Mouse (Mus musculus) limb, embryonic 13.5 days (tissue): ENCODE measurements around the gene Tmem267. TPM values are rescaled to one million over a fixed set of nuclear protein-coding genes. Genes with fewer than 3 reads are reported as not detected.
"Not testable (repeated sequence)": the region's sequence is repeated elsewhere in the genome, so short reads cannot be mapped to it uniquely, and the experiment has no call there.

ENCODE experiments used
- ATAC-seq: fragments of 200-750 bp; cut with Nextera tagmentation; 2 replicates; pipeline ENCODE4 v1.8.0; 2017; ENCODE audit warnings: low read depth, moderate number of reproducible peaks, moderate TSS enrichment; ENCODE audit not compliant: low FRiP score
- H3K27ac ChIP-seq: fragments of 300-500 bp; sonication (generic); 2 replicates; pipeline ENCODE4 v1.5.1; 2015; ENCODE audit warnings: inconsistent platforms, mild to moderate bottlenecking, moderate library complexity
- H3K27me3 ChIP-seq: fragments of 300-500 bp; sonication (generic); 2 replicates; pipeline ENCODE4 v1.6.1; 2015; ENCODE audit warnings: mild to moderate bottlenecking, inconsistent platforms
- H3K36me3 ChIP-seq: fragments of 300-500 bp; sonication (generic); 2 replicates; pipeline ENCODE4 v1.6.1; 2015; ENCODE audit warnings: inconsistent platforms, mild to moderate bottlenecking, moderate library complexity
- H3K4me1 ChIP-seq: fragments of 300-500 bp; sonication (generic); 2 replicates; pipeline ENCODE4 v1.6.1; 2015; ENCODE audit warnings: inconsistent platforms
- H3K4me2 ChIP-seq: fragments of 300-500 bp; sonication (generic); replicated peaks from 2 replicates; pipeline ENCODE4 v1.6.1; 2015; ENCODE audit warnings: inconsistent platforms, mild to moderate bottlenecking, moderate library complexity
- H3K4me3 ChIP-seq: fragments of 300-500 bp; sonication (generic); 2 replicates; pipeline ENCODE4 v1.5.1; 2015; ENCODE audit warnings: moderate library complexity, mild to moderate bottlenecking, inconsistent platforms
- H3K9ac ChIP-seq: fragments of 300-500 bp; sonication (generic); 2 replicates; pipeline ENCODE4 v1.6.1; 2015; ENCODE audit warnings: mild to moderate bottlenecking, inconsistent platforms
- H3K9me3 ChIP-seq: fragments of 300-500 bp; sonication (generic); 2 replicates; pipeline ENCODE4 v1.6.1; 2016; ENCODE audit warnings: inconsistent platforms
- WGBS: fragments of 180-500 bp; shearing (Covaris S2); methylation state at CpG from one replicate; pipeline ENCODE4 v1.1.7; 2015; 5-methylcytosine and 5-hydroxymethylcytosine counted together
- polyA plus RNA-seq: library from polyadenylated mRNA; unstranded; fragments of >200 nt; fragmentation: Nextera tagmentation; extraction: Ambion mirVana; gene quantifications from 2 replicates; pipeline ENCODE4 v1.2.1, GENCODE M21; 2015

The Tmem267 gene
- polyA plus RNA-seq, 1 experiment from 2014 or later: 2.1 TPM

DNA sequence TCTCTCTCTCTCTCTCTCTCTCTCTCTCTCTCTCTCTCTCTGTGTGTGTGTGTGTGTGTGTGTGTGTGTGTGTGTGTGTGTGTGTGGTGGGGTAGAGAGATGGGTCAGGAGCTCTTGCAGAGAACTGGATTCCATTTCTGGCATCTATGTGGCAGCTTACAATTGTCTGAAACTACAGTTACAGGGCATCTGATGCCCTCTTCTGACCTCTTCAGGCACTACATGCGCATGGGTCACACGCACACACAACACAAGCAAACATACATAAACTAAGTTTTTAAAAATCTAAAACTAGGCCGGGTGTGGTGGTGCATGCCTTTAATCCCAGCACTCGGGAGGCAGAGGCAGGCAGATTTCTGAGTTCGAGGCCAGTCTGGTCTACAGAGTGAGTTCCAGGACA is 138.1 kb downstream of the Tmem267 start:
- H3K4me1 ChIP-seq, H3K4me2 ChIP-seq, H3K36me3 ChIP-seq: not testable (repeated sequence)

DNA sequence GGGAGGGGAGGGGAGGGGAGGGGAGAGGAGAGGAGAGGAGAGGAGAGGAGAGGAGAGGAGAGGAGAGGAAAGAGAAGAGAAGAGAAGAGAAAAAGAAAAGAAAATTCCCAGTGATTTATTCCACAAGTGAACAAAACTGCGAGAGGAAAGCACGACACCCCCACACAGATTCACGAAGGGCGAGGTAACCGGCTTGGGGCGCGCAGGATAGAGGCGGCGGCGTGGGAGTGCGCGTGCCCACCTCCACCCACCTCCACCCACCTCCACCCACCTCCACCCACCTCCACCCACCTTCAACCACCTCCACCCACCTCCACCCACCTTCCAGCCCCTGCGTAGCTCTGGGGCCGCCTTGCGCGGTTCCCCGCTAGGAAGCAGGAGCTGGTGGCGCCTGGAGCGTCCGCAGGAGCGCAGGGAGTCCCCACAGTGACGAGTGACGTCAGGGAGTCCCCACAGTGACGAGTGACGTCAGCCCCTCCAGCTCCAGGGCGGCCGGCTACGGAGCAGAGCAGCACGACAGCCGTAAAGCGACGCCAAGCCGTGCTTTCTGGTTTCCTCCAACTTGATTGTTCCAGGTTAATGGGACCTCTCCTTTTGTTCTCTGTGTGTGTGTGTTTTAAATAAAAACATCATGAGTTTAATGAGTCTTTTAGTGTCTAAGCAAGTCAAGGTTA is 143.8 kb downstream of the Tmem267 start:
- H3K27ac ChIP-seq: no peak overlapping the region
- peak; percentile 89 for ATAC-seq
- no peaks in the 10 kb centered on the region for H3K27me3 ChIP-seq
- H3K9ac ChIP-seq: peak overlapping the region; percentile 61
- H3K4me1 ChIP-seq: no peaks in the 10 kb centered on the region
- H3K36me3 ChIP-seq: no peaks in the 10 kb centered on the region
- H3K4me3 ChIP-seq: peak overlapping the region; percentile 50
- peak overlapping the region; percentile 62 for H3K4me2 ChIP-seq
- WGBS: 8% methylated on average over 33 of the region's 33 CpGs
- H3K9me3 ChIP-seq: no peaks in the 10 kb centered on the region

More for the DNA sequence above, 138.1 kb downstream of the Tmem267 start:
- H3K27me3 ChIP-seq, H3K9me3 ChIP-seq, H3K4me3 ChIP-seq, H3K27ac ChIP-seq, ATAC-seq, H3K9ac ChIP-seq: not testable (repeated sequence)
- WGBS: 86% methylated on average over 5 of the region's 5 CpGs

DNA sequence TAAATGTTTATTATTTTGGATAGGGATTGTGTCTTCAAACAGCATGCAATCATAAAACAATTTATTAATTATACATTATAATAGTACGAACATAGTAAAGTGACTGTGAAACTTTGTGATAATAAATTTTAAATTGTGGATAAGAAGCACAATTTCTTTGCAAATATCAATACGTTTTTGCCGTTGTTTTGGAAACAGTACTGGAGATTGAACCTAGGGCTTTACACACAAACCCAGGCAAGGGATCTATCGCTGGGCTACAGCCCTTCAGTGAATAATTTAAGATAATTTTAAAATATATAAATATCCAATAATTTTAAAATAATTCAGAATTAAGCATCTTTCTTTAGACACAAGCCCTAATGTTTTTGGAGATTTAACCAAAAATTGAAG is 144.3 kb downstream of the Tmem267 start:
- Histone ChIP-seq H3K4me1 (no peaks in the 10 kb centered on the region), H3K4me3 (peak overlapping the region; percentile 50), H3K27me3 (no peaks in the 10 kb centered on the region), H3K27ac (no peak overlapping the region), H3K36me3 (no peaks in the 10 kb centered on the region), H3K9me3 (no peaks in the 10 kb centered on the region), H3K4me2 (peak overlapping the region; percentile 62), H3K9ac (no peak overlapping the region)
- ATAC-seq: no peak
- WGBS: 84% methylated on average over 4 of the region's 4 CpGs

DNA sequence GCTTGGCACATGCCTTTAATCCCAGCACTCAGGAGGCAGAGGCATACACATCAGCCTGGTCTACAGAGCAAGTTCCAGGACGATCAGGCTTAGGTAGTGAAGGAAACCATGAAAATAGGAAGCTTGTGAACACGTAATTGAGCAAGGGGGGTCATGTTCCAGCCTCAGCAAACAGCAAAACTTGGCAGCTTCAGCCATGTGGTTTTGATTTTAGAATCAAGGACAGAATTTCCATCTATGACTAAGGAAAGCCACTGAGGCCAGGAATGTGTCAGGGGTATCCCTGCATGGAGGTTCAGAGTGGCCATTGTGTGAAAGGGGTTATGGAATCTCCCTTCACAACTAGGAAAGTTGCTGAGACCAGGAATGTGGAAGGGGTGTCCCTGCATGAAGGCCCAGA is 147.7 kb downstream of the Tmem267 start:
- ATAC-seq: no peak
- Histone ChIP-seq H3K4me1 (no peaks in the 10 kb centered on the region), H3K27ac (no peak overlapping the region), H3K36me3 (no peaks in the 10 kb centered on the region), H3K27me3 (no peaks in the 10 kb centered on the region), H3K4me3 (no peak overlapping the region), H3K9me3 (no peaks in the 10 kb centered on the region), H3K9ac (no peak overlapping the region), H3K4me2 (no peak overlapping the region)
- WGBS: 31% methylated on average over 2 of the region's 2 CpGs

GRCm38 (mm10) chr13:119637837-119638236 is 150.0 kb downstream of the Tmem267 start:
- H3K27me3 ChIP-seq: no peaks in the 10 kb centered on the region
- 73% methylated on average over 4 of the region's 4 CpGs for WGBS

DNA sequence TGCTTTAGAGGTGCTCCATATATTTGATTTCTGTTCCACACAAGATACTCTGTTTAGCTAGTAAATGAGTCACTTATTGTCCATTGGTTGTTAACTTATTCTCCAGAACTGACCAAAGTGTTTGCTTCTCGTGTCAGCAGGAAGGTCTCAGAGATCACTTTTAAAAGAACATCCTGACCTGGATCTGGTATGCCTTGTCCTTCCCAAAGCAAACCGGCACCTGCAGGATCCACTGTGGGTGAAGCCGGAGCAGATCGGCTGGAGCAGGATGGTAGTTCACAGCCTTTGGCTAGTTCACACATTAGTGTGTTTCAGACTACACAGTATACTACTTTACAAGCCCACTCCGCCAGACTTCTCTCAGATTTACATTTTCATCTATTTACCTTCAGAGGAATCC is 150.6 kb downstream of the Tmem267 start:
- Histone ChIP-seq H3K4me2 (no peak overlapping the region), H3K4me1 (no peaks in the 10 kb centered on the region), H3K36me3 (no peaks in the 10 kb centered on the region), H3K9me3 (no peaks in the 10 kb centered on the region), H3K4me3 (no peak overlapping the region), H3K27me3 (no peaks in the 10 kb centered on the region), H3K27ac (no peak overlapping the region), H3K9ac (no peak overlapping the region)
- WGBS: 85% methylated on average over 5 of the region's 5 CpGs
- no peak for ATAC-seq

More at GRCm38 (mm10) chr13:119637837-119638236, 150.0 kb downstream of the Tmem267 start:
- Histone ChIP-seq H3K4me2 (no peak overlapping the region), H3K4me3 (no peak overlapping the region), H3K4me1 (no peaks in the 10 kb centered on the region), H3K27ac (no peak overlapping the region), H3K9me3 (no peaks in the 10 kb centered on the region), H3K9ac (no peak overlapping the region), H3K36me3 (no peaks in the 10 kb centered on the region)
- ATAC-seq: no peak

DNA sequence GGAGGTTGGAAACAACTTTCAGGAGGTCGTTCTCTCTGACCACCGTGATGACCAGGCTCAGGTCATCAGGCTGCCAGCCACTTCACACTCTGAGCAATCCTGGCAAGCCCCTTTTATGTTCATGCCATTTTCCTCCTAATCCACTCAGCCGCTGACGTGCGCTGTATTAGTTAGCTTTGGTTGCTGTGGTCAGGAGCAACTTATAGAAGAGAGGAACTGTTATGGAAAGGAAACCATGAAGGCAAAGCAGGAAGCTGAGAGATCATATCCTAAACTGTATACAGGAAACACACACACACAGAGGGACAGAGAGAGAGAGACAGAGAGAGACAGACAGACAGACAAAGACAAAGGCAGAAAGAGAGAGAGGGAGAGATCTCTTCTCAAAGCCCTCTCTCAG is 151.5 kb downstream of the Tmem267 start:
- Histone ChIP-seq H3K9me3 (no peaks in the 10 kb centered on the region), H3K27me3 (no peaks in the 10 kb centered on the region), H3K4me2 (no peak overlapping the region), H3K4me3 (no peak overlapping the region), H3K9ac (no peak overlapping the region), H3K36me3 (no peaks in the 10 kb centered on the region), H3K4me1 (no peaks in the 10 kb centered on the region), H3K27ac (no peak overlapping the region)
- ATAC-seq: no peak
- 79% methylated on average over 5 of the region's 5 CpGs for WGBS

DNA sequence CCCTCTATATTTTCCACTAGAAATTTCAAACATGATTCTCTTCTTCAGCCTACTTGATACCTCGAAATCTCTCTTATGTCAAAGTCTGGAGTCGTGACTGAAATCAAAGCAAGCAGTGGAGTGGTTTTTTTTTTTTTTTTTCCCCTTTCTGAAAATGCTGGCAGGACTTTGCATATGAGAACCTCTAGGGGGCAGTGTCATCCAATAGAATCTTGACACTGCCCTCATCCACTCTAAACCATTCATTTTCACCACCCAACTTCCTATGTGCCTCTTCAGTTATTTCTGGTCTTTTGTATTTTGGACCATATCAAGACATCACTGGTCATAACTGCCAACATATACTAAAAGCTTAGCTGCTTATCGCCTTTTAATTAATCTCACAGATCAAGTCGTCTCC is 152.7 kb downstream of the Tmem267 start:
- Histone ChIP-seq H3K4me3 (no peak overlapping the region), H3K4me2 (no peak overlapping the region), H3K9me3 (no peaks in the 10 kb centered on the region), H3K4me1 (no peaks in the 10 kb centered on the region), H3K36me3 (no peaks in the 10 kb centered on the region), H3K9ac (no peak overlapping the region), H3K27me3 (no peaks in the 10 kb centered on the region), H3K27ac (no peak overlapping the region)
- 33% methylated on average over 4 of the region's 4 CpGs for WGBS
- ATAC-seq: no peak; the same call in 1 of the 2 replicates

GRCm38 (mm10) chr13:119641145-119641544 is 153.3 kb downstream of the Tmem267 start:
- no peak overlapping the region for H3K9ac ChIP-seq
- no peak overlapping the region for H3K4me2 ChIP-seq
- ATAC-seq: no peak
- no peak overlapping the region for H3K27ac ChIP-seq
- H3K4me3 ChIP-seq: no peak overlapping the region
- H3K27me3 ChIP-seq: no peaks in the 10 kb centered on the region
- H3K9me3 ChIP-seq: no peaks in the 10 kb centered on the region
- no peaks in the 10 kb centered on the region for H3K36me3 ChIP-seq
- 73% methylated on average over 7 of the region's 7 CpGs for WGBS
- no peaks in the 10 kb centered on the region for H3K4me1 ChIP-seq

DNA sequence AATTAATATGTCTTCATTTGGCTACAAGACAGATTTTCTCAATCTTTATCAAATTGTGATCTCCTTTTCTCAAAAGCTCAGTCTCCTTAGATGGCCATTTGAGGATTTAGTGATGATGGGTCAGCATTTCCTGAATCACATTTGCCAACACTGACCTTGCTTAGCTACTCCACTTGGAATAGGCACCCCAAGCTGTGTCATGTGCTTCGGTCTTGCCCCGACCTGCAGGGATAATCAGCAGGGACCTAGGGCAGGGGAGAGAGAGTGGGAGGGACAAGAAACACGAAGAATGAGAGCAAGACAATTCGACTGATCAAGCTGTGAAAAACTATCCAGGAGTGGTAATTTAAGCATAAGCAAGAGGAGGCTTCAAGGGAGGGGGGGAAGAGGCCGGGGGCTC is 156.9 kb downstream of the Tmem267 start:
- Histone ChIP-seq H3K9me3 (no peaks in the 10 kb centered on the region), H3K9ac (no peak overlapping the region), H3K4me2 (no peak overlapping the region), H3K36me3 (no peaks in the 10 kb centered on the region), H3K4me1 (no peaks in the 10 kb centered on the region), H3K27ac (no peak overlapping the region), H3K27me3 (no peaks in the 10 kb centered on the region), H3K4me3 (no peak overlapping the region)
- no peak for ATAC-seq
- 63% methylated on average over 5 of the region's 5 CpGs for WGBS

DNA sequence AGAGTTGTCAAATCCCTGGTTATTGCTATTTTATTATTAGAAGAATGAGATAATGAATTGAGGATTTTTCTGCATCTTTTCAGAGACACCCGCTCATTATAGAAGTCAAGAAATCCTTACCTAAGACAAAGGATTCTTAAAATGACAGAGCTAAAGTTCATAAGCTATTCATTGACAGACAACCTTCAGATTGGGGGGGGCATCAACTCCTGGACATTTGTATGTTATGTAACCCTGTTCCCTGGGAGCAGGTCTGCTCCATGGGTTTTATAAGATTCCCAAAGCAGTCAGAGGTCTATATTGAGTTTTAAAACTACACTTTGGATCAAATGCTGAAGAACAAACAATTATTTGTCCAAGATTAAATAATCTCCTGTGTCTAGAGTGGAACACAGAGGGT is 158.7 kb downstream of the Tmem267 start:
- H3K36me3 ChIP-seq: no peaks in the 10 kb centered on the region
- H3K27me3 ChIP-seq: no peaks in the 10 kb centered on the region
- no peak for ATAC-seq
- H3K27ac ChIP-seq: no peak overlapping the region
- no peaks in the 10 kb centered on the region for H3K9me3 ChIP-seq
- no peak overlapping the region for H3K9ac ChIP-seq
- no peaks in the 10 kb centered on the region for H3K4me1 ChIP-seq
- 97% methylated on average over 1 of the region's 1 CpGs for whole genome bisulfite sequencing
- H3K4me2 ChIP-seq: no peak overlapping the region
- H3K4me3 ChIP-seq: no peak overlapping the region

GRCm38 (mm10) chr13:119648891-119649698 is 161.3 kb downstream of the Tmem267 start:
- no peak overlapping the region for H3K4me3 ChIP-seq
- WGBS: 67% methylated on average over 15 of the region's 15 CpGs
- H3K27me3 ChIP-seq: no peaks in the 10 kb centered on the region
- no peaks in the 10 kb centered on the region for H3K9me3 ChIP-seq
- H3K9ac ChIP-seq: no peak overlapping the region
- H3K4me2 ChIP-seq: no peak overlapping the region
- H3K27ac ChIP-seq: no peak overlapping the region
- ATAC-seq: no peak
- no peaks in the 10 kb centered on the region for H3K4me1 ChIP-seq
- H3K36me3 ChIP-seq: no peaks in the 10 kb centered on the region

- Histone ChIP-seq H3K9me3 (no peaks in the 10 kb centered on the region), H3K9ac (no peak overlapping the region), H3K4me2 (no peak overlapping the region), H3K27me3 (no peaks in the 10 kb centered on the region), H3K4me3 (no peak overlapping the region), H3K36me3 (no peaks in the 10 kb centered on the region), H3K27ac (no peak overlapping the region), H3K4me1 (no peaks in the 10 kb centered on the region)
- 88% methylated on average over 1 of the region's 1 CpGs for WGBS
- no peak for ATAC-seq
Observed at GRCm38 (mm10) chr13:119649699-119650046, 161.8 kb downstream of the Tmem267 start.
